Mouse (Mus musculus) ES-Bruce4 (cell line): ENCODE results near the gene Anp32e.

ENCODE experiments used
- CTCF ChIP-seq: IDR thresholded peaks from one replicate; pipeline ENCODE4 v1.8.1; 2011; ENCODE audit warnings: low read depth, low read length
- EP300 ChIP-seq: IDR thresholded peaks from 2 replicates; pipeline ENCODE4 v1.6.1; 2011; ENCODE audit warnings: low read depth, low read length; ENCODE audit not compliant: insufficient read depth

DNA sequence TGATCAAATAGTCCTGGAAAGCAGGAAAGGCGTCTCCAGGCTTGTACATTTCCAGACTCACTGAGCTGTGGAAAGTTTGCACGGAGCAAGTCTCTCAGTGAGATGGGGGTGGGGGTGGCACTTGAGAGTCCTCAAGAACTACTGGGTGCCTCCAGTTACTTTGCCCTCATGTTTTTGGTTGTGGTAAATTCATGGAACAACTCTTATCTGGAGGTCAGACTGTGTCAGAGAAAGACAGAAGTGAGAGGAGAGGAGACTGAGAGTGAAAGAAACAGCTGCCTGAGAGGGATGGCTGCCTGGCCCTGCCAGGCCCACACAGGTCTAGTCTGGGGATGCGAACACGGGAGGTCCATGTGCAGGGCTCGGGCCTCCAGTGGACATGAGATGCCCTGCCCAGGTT is 26.3 kb downstream of the Anp32e start:
- TF ChIP-seq CTCF (no peak), EP300 (no peak)
